Mouse (Mus musculus): ENCODE results near the gene Stard10.

GRCm38 (mm10) chr7:101297023-101297405 is 19.9 kb upstream of the Stard10 start:
- TF ChIP-seq MAX (IDR thresholded peaks at IDR 0.05) (no peak), CTCF (IDR thresholded peaks at IDR 0.05; ENCODE audit: control insufficient read depth, insufficient read depth, insufficient read length) (no peak), USF1 (IDR thresholded peaks at IDR 0.05; ENCODE audit: low read depth) (no peak), CEBPB (IDR thresholded peaks at IDR 0.05; ENCODE audit: low read depth) (no peak)

Data from C2C12 (cell line).